Mouse (Mus musculus) adrenal gland, postnatal 14 days (tissue): ENCODE measurements around the gene Diaph2. TPM values are rescaled to one million over a fixed set of nuclear protein-coding genes. Genes with fewer than 3 reads are reported as not detected.
"Not testable (repeated sequence)": the region's sequence is repeated elsewhere in the genome, so short reads cannot be mapped to it uniquely, and the experiment has no call there.

ENCODE experiments used
- DNase-seq: peaks from one replicate; pipeline ENCODE4 v3.0.0; 2021; ENCODE audit warnings: mixed read lengths
- total RNA-seq: library from RNA; stranded (reverse); gene quantifications from 2 replicates; pipeline ENCODE4 v1.2.3, GENCODE M21; 2021

Gene Diaph2
- total RNA-seq, 1 experiment from 2014 or later = 24.4 TPM

GRCm38 (mm10) chrX:129831903-129832302, 82.4 kb downstream of the Diaph2 start:
- DNase-seq = no peak

GRCm38 (mm10) chrX:129833887-129834286, 84.3 kb downstream of the Diaph2 start:
- DNase-seq = no peak

GRCm38 (mm10) chrX:129884465-129884864, 134.9 kb downstream of the Diaph2 start:
- peak; percentile 50 for DNase-seq

- no peak for DNase-seq
Observed at GRCm38 (mm10) chrX:129925806-129926205, 176.3 kb downstream of the Diaph2 start.

- DNase-seq = no peak
Observed at GRCm38 (mm10) chrX:129974816-129975215, 225.3 kb downstream of the Diaph2 start.

- DNase-seq = no peak
Observed at GRCm38 (mm10) chrX:130008210-130008609, 258.7 kb downstream of the Diaph2 start.

GRCm38 (mm10) chrX:130019735-130020134, 270.2 kb downstream of the Diaph2 start:
- DNase-seq = no peak

- no peak for DNase-seq
Observed at GRCm38 (mm10) chrX:130044525-130044924, 295.0 kb downstream of the Diaph2 start.

GRCm38 (mm10) chrX:130149216-130149615, 399.7 kb downstream of the Diaph2 start:
- no peak for DNase-seq

GRCm38 (mm10) chrX:130152164-130152563, 402.6 kb downstream of the Diaph2 start:
- no peak for DNase-seq

GRCm38 (mm10) chrX:130173126-130173525, 423.6 kb downstream of the Diaph2 start:
- no peak for DNase-seq

GRCm38 (mm10) chrX:130187891-130188290, 438.3 kb downstream of the Diaph2 start:
- DNase-seq = no peak

GRCm38 (mm10) chrX:130188449-130188848, 438.9 kb downstream of the Diaph2 start:
- no peak for DNase-seq

- no peak for DNase-seq
Observed at GRCm38 (mm10) chrX:130189250-130189649, 439.7 kb downstream of the Diaph2 start.

GRCm38 (mm10) chrX:130197412-130197811, 447.9 kb downstream of the Diaph2 start:
- DNase-seq = not testable (repeated sequence)

- no peak for DNase-seq
Observed at GRCm38 (mm10) chrX:130205243-130205642, 455.7 kb downstream of the Diaph2 start.

GRCm38 (mm10) chrX:130212227-130212626, 462.7 kb downstream of the Diaph2 start:
- no peak for DNase-seq

- DNase-seq = no peak
Observed at GRCm38 (mm10) chrX:130212759-130213158, 463.2 kb downstream of the Diaph2 start.

GRCm38 (mm10) chrX:130230045-130230444, 480.5 kb downstream of the Diaph2 start:
- no peak for DNase-seq

- no peak for DNase-seq
Observed at GRCm38 (mm10) chrX:130235167-130235566, 485.6 kb downstream of the Diaph2 start.

- no peak for DNase-seq
Observed at GRCm38 (mm10) chrX:130246652-130247051, 497.1 kb downstream of the Diaph2 start.

- no peak for DNase-seq
Observed at GRCm38 (mm10) chrX:130253664-130254063, 504.1 kb downstream of the Diaph2 start.

GRCm38 (mm10) chrX:130265707-130266106, 516.2 kb downstream of the Diaph2 start:
- no peak for DNase-seq

- no peak for DNase-seq
Observed at GRCm38 (mm10) chrX:130279144-130279543, 529.6 kb downstream of the Diaph2 start.

- no peak for DNase-seq
Observed at GRCm38 (mm10) chrX:130281484-130281883, 531.9 kb downstream of the Diaph2 start.
